Mouse (Mus musculus): ENCODE results near the gene Sf1. TPM values are rescaled to one million over a fixed set of nuclear protein-coding genes. Genes with fewer than 3 reads are reported as not detected.

The Sf1 gene
- polyA plus RNA-seq, 1 experiment from 2014 or later = 209 TPM

DNA sequence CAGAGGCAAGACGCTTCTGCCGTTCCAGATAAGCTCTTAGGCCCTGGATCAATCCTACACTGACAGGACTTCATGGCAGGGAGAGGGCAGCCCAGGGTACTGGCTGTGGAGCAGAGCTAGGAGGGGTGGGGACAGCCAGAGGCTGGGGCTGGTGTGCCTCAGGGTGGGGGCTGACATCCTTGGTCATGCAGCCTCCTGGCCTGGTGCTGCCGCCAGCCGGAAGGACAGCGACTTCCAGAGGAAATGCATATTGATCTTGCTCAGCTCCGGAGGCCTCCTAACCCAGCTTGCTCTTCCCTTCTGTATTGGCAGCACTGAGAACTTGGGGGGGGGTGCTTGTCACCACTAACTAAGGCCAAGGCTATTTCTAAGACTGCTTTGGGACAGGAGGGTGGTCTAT lies 52.0 kb downstream of the Sf1 start:
- Histone ChIP-seq H3K27ac (replicated peaks; ENCODE audit: low read depth, low read length) (no peak overlapping the region), H3K4me3 (ENCODE audit: low read depth, low read length) (no peak overlapping the region), H3K27me3 (ENCODE audit: control insufficient read depth, insufficient read depth, low read length) (peaks cover 22% of the 10 kb centered on the region), H3K9ac (ENCODE audit: low read length) (no peak overlapping the region), H3K36me3 (ENCODE audit: control insufficient read depth, insufficient read depth, low read length) (no peaks in the 10 kb centered on the region), H3K4me2 (ENCODE audit: low read depth, severe bottlenecking) (no peak overlapping the region), H3K9me3 (ENCODE audit: control insufficient read depth, low read length) (no peaks in the 10 kb centered on the region), H3K4me1 (ENCODE audit: control insufficient read depth, insufficient read depth, low read length) (peaks cover 12% of the 10 kb centered on the region)
- WGBS = 53% methylated on average over 6 of the region's 6 CpGs
- ATAC-seq (ENCODE audit: insufficient number of reproducible peaks, low FRiP score, low TSS enrichment, low read depth) (no peak), DNase-seq (ENCODE audit: low spot score) (no peak)

DNA sequence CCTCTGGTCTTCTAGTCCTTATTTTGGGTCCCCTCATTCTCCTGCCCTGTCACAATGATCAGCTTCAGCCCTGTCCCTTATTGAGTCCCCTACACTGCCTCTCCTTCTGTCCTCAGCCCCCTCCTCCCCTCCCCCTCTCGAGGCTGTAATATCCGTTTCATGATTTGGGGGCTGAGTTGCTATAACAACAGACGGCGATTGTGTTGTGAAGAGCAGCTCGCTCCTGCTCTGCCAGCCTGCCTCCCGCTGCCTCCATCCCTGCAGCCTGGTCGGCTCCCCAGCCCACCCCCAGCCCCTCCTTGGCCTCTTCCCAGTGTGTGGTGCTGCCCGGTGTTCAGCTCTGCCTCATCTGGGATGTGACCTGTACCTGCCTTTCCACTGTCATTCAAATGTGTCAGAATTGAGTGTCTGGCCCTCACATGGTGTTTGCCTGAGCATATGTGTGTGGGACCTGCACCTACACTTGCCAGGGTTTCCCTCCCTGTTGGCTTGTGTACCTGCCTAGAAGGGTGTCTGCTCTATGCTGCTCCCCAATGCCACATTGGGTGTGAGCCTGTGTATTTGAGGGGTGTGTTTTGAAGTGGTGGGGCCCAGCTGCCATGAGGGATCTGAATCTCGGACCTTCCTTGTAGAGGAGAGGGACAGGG lies 52.8 kb downstream of the Sf1 start:
- H3K4me3 ChIP-seq (ENCODE audit: low read depth, low read length) = no peak overlapping the region
- DNase-seq (ENCODE audit: low spot score) (peak; percentile 44), ATAC-seq (ENCODE audit: insufficient number of reproducible peaks, low FRiP score, low TSS enrichment, low read depth) (no peak)
- WGBS = 5% methylated on average over 9 of the region's 9 CpGs
- no peak overlapping the region for H3K27ac ChIP-seq (replicated peaks; ENCODE audit: low read depth, low read length)
- peaks cover 30% of the 10 kb centered on the region for H3K27me3 ChIP-seq (ENCODE audit: control insufficient read depth, insufficient read depth, low read length)
- peaks cover 12% of the 10 kb centered on the region for H3K4me1 ChIP-seq (ENCODE audit: control insufficient read depth, insufficient read depth, low read length)
- 0 out of 2 replicates have a peak overlapping the region, but pooled peaks have one; percentile 7 for H3K4me2 ChIP-seq (ENCODE audit: low read depth, severe bottlenecking)
- no peaks in the 10 kb centered on the region for H3K9me3 ChIP-seq (ENCODE audit: control insufficient read depth, low read length)
- no peak overlapping the region for H3K9ac ChIP-seq (ENCODE audit: low read length)
- H3K36me3 ChIP-seq (ENCODE audit: control insufficient read depth, insufficient read depth, low read length) = no peaks in the 10 kb centered on the region

DNA sequence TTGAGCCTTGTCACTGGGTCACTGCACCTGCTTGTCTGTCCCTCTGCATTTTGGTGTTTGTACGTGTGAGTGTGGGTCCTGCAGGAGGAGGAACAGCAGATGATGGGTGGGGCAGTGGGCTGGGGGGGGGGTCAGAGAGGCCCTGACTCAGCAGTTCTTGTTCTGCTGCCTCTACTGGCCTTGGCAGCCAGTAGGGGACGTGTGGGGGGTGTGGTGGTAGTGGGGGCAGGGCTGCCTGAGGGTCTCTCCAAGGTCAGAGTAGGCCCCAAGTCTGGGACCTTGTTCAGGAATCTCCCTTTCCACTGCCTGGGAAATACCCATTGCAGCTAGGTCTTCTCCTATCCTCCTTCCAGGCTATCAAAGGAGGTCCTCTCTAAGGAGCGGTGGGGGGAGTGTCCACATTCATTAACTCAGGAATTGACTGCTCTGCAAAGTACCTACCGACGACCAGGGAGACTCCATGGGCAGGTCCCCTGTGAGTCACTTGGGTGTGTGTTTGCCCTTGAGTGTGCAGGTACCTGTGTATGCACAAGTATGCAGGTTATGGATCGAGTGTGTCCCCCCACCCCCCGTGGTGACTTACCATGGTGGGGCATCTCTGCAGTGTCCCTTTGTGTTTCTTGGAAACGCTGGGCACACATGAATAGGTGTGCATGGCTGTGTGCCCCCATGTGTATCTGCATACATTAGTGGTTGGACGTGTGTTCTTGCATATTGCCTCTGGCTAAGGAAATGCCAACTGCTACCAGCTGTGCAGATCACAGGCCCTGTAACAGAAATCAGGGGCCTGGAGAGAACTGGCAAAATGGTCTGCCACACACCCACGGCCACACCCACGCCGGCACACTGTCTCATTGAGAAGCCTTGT lies 53.6 kb downstream of the Sf1 start:
- H3K27me3 ChIP-seq (ENCODE audit: control insufficient read depth, insufficient read depth, low read length) = peaks cover 35% of the 10 kb centered on the region
- H3K4me3 ChIP-seq (ENCODE audit: low read depth, low read length) = no peak overlapping the region
- no peaks in the 10 kb centered on the region for H3K9me3 ChIP-seq (ENCODE audit: control insufficient read depth, low read length)
- H3K4me1 ChIP-seq (ENCODE audit: control insufficient read depth, insufficient read depth, low read length) = peaks cover 12% of the 10 kb centered on the region
- WGBS = 64% methylated on average over 12 of the region's 12 CpGs
- no peak overlapping the region for H3K9ac ChIP-seq (ENCODE audit: low read length)
- no peak for ATAC-seq (ENCODE audit: insufficient number of reproducible peaks, low FRiP score, low TSS enrichment, low read depth)
- H3K4me2 ChIP-seq (ENCODE audit: low read depth, severe bottlenecking) = no peak overlapping the region
- no peak for DNase-seq (ENCODE audit: low spot score)
- H3K27ac ChIP-seq (replicated peaks; ENCODE audit: low read depth, low read length) = no peak overlapping the region
- H3K36me3 ChIP-seq (ENCODE audit: control insufficient read depth, insufficient read depth, low read length) = no peaks in the 10 kb centered on the region

DNA sequence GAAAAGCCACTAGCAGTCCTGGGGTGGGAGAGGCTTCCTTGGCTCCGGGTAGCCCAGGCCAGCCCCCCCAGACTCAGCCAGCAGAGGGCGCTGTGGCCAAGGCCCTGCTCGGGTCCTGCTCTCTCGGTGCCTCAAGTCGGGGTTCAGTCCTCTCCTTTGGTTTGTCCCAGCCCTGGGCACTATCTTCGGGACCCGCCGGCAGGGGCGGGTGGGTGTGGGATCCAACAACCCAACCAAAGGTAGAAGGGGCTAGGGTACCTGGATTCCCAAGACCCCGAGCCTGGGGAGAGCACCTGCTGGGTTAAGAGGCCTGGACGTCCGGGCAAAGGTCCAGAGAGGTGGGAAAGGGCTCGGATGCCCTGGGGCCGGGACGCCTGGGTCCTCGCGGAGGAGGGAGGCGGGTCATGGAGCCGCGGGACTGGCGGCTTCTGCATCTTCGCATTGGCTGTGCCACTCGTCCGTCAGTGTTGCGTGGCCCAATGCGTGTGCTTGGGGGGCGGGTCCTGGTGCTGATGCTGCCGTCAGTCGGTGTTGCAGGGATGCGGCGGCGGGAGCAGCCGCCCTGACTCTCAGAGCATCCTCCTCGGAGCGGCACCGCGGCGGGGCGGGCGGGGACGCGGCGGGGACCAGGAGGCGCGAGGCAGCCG lies 54.9 kb downstream of the Sf1 start, which contains the start of gene Nrxn2:
Gene Nrxn2 (plus strand): TSS at position 499 of the 647 bp plus-strand sequence.
- Histone ChIP-seq H3K27ac (replicated peaks; ENCODE audit: low read depth, low read length) (no peak within 1 kb of the TSS), H3K27me3 (ENCODE audit: control insufficient read depth, insufficient read depth, low read length) (peaks cover 41% of the 10 kb centered on the region), H3K36me3 (ENCODE audit: control insufficient read depth, insufficient read depth, low read length) (no peaks in the 10 kb centered on the region), H3K9ac (ENCODE audit: low read length) (no peak within 1 kb of the TSS), H3K4me2 (ENCODE audit: low read depth, severe bottlenecking) (peak within 1 kb of the TSS; percentile 66), H3K4me3 (ENCODE audit: low read depth, low read length) (peak within 1 kb of the TSS; percentile 37), H3K4me1 (ENCODE audit: control insufficient read depth, insufficient read depth, low read length) (peaks cover 14% of the 10 kb centered on the region), H3K9me3 (ENCODE audit: control insufficient read depth, low read length) (no peaks in the 10 kb centered on the region)
- ATAC-seq (ENCODE audit: insufficient number of reproducible peaks, low FRiP score, low TSS enrichment, low read depth) (peak; percentile 88), DNase-seq (ENCODE audit: low spot score) (peak; percentile 91)
- WGBS = 0% methylated on average over 46 of the region's 46 CpGs

DNA sequence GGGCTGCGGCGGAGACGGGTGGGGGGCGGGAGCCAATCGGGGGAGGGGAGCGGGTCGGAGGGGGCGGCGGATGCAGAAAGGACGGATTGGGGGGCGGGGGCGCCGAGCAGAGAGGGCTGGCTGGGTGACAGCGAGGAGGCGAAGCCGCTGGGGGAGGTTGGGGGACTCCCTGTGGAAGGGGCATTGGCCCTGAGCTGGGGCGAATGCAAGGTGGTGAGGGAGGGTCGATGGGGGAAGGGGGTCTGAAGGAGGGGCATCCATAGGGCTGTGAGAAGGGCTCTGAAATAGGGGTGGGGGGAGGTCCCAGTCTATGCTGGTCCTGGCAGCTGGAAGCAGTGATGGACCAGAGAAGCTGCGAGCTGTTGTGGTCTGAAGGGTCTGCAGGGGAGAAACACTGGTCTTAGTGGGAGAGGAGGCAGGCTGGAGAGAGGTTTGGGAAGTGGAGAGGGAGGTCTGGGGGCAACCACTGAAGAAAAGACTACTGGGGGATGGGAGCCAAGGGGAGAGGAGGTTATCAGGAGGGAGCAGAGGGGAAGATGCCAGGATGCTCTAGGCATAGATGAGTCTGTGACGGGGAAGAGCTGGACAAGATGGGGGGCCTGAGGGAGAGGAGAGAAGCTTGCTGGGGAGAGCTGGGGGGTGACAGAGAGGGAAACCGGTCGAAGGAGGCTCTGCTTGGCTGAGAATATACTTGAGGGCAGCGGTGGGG lies 55.6 kb downstream of the Sf1 start:
- H3K4me2 ChIP-seq (ENCODE audit: low read depth, severe bottlenecking) = peak overlapping the region; percentile 66
- no peaks in the 10 kb centered on the region for H3K9me3 ChIP-seq (ENCODE audit: control insufficient read depth, low read length)
- no peaks in the 10 kb centered on the region for H3K36me3 ChIP-seq (ENCODE audit: control insufficient read depth, insufficient read depth, low read length)
- ATAC-seq (ENCODE audit: insufficient number of reproducible peaks, low FRiP score, low TSS enrichment, low read depth) = no peak
- H3K9ac ChIP-seq (ENCODE audit: low read length) = no peak overlapping the region
- DNase-seq (ENCODE audit: low spot score) = no peak
- H3K27ac ChIP-seq (replicated peaks; ENCODE audit: low read depth, low read length) = no peak overlapping the region
- peaks cover 46% of the 10 kb centered on the region for H3K27me3 ChIP-seq (ENCODE audit: control insufficient read depth, insufficient read depth, low read length)
- peaks cover 14% of the 10 kb centered on the region for H3K4me1 ChIP-seq (ENCODE audit: control insufficient read depth, insufficient read depth, low read length)
- peak overlapping the region; percentile 37 for H3K4me3 ChIP-seq (ENCODE audit: low read depth, low read length)
- WGBS = 7% methylated on average over 16 of the region's 23 CpGs

DNA sequence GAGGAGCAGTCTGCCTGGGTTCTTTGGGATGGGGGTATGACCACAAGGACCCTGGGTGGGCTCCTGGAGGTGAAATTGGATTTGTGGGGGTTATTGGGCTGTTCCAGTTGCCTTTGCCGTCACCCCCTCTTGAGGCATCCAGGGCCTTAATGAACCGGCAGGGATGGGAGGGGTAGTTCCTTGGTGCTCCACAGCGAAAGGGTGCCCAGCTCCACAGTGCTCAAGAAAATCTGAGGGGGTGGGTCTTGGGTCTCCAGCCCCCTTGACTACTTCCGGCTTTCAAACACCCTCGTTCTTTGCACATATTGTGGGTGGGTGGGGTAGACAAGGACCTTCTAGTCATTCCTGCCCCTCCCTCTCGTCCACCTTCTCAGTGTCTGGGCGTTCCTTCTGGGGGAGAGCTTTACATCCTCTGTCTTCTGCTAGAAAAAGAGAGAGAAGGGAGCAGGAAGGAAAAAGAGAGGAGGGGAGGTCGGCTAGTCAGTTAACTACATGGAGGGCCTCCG lies 56.4 kb downstream of the Sf1 start:
- no peak for ATAC-seq (ENCODE audit: insufficient number of reproducible peaks, low FRiP score, low TSS enrichment, low read depth)
- no peak overlapping the region for H3K4me2 ChIP-seq (ENCODE audit: low read depth, severe bottlenecking)
- no peaks in the 10 kb centered on the region for H3K9me3 ChIP-seq (ENCODE audit: control insufficient read depth, low read length)
- H3K27me3 ChIP-seq (ENCODE audit: control insufficient read depth, insufficient read depth, low read length) = peaks cover 48% of the 10 kb centered on the region
- H3K27ac ChIP-seq (replicated peaks; ENCODE audit: low read depth, low read length) = no peak overlapping the region
- no peak overlapping the region for H3K4me3 ChIP-seq (ENCODE audit: low read depth, low read length)
- H3K36me3 ChIP-seq (ENCODE audit: control insufficient read depth, insufficient read depth, low read length) = no peaks in the 10 kb centered on the region
- H3K9ac ChIP-seq (ENCODE audit: low read length) = no peak overlapping the region
- no peak for DNase-seq (ENCODE audit: low spot score)
- WGBS = 59% methylated on average over 9 of the region's 9 CpGs
- H3K4me1 ChIP-seq (ENCODE audit: control insufficient read depth, insufficient read depth, low read length) = peaks cover 14% of the 10 kb centered on the region

DNA sequence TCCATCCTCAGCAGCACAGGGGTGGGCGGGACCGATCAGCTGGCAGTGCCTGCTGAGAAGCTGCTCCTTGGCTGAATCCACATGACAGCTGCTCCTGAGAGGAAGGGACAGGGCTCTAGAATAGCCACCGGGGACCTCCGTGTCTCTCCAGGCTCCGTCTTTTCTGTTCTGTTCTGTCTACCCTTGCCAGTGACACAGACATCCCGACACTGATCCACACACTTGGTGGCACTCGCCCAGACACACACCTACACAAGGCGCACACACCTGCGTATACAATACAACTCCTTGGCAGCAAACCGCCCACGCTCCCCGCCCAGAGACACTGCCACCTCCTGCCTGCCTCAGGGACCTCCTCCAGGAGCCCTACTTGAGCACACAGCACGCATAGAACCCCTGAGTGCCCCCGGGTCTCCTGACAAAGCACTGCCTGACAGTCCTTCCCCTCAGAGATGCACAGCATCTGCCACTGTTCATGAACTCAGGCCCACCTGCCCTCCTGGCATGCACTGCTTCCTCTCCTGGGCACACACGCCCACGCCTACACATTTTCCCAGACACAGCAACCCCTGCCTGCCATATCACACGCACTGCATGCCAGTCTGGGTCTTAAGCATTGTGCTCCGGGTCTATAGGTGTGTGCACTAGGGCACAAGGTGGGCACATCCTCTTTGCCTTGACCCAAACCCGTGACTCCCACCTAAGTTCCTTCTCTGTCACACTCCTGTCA lies 57.2 kb downstream of the Sf1 start:
- WGBS = 58% methylated on average over 19 of the region's 19 CpGs
- peaks cover 53% of the 10 kb centered on the region for H3K27me3 ChIP-seq (ENCODE audit: control insufficient read depth, insufficient read depth, low read length)
- DNase-seq (ENCODE audit: low spot score) = no peak
- no peaks in the 10 kb centered on the region for H3K36me3 ChIP-seq (ENCODE audit: control insufficient read depth, insufficient read depth, low read length)
- H3K9me3 ChIP-seq (ENCODE audit: control insufficient read depth, low read length) = no peaks in the 10 kb centered on the region
- no peak overlapping the region for H3K4me3 ChIP-seq (ENCODE audit: low read depth, low read length)
- peaks cover 11% of the 10 kb centered on the region for H3K4me1 ChIP-seq (ENCODE audit: control insufficient read depth, insufficient read depth, low read length)
- no peak overlapping the region for H3K9ac ChIP-seq (ENCODE audit: low read length)
- H3K4me2 ChIP-seq (ENCODE audit: low read depth, severe bottlenecking) = no peak overlapping the region
- no peak overlapping the region for H3K27ac ChIP-seq (replicated peaks; ENCODE audit: low read depth, low read length)
- ATAC-seq (ENCODE audit: insufficient number of reproducible peaks, low FRiP score, low TSS enrichment, low read depth) = no peak

Data from limb, embryonic 11.5 days (tissue).